In the genomic region with DNA sequence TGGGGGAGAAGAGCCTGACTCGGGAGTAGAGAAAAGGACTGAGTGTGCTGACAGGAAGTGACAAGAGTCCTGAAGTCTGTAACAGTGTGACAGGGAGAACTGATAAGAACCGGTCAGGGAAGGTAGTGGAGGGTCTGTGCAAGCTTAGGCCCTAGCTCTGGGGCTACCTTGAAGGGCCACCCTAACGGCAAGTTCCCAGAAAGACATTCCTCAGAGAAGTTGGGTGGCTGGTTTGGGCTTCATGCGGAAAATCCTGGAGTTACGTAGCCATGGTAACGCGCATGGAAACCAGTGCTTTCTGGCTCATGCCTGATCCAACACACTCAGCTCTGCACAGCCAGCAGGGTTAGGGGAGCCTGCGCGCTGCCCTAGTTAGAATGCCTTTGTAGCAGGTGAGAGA, we compare ENCODE assay signal across 8 mouse cellular contexts. TPM values are rescaled to one million over a fixed set of nuclear protein-coding genes. Genes with fewer than 3 reads are reported as not detected.
DNase-seq lines count a peak whose midpoint lies in the region; ATAC-seq and TF ChIP-seq lines count a peak whose summit lies in the region.

A gene (plus strand): TSS at position 291 of the 400 bp plus-strand sequence.

- peak; percentile 54 for DNase-seq in liver, embryonic 11.5 days (ENCODE audit: low spot score)
- DNase-seq in liver, result no peak
- peak; percentile 67 for DNase-seq in kidney, postnatal 10 days
- peak; percentile 87 for DNase-seq in midbrain, postnatal 0 days (ENCODE audit: low spot score)
- DNase-seq in thymus, postnatal 4 days, result peak; percentile 45

- no peak; the same call in 1 of the 2 replicates for ATAC-seq in liver, embryonic 11.5 days (replicated peaks; ENCODE audit: low FRiP score)
- ATAC-seq in granulocyte monocyte progenitor cell, adult 5-6 weeks (replicated peaks; ENCODE audit: poor library complexity, severe bottlenecking), result peak; percentile 45
- peak; percentile 44; the same call in 1 of the 2 replicates for ATAC-seq in liver, embryonic 12.5 days
- ATAC-seq in midbrain, postnatal 0 days (ENCODE audit: low FRiP score), result peak; percentile 94

- no peak for TF ChIP-seq CTCF in cortical plate, adult 2 months (IDR thresholded peaks at IDR 0.05; ENCODE audit: extremely low read depth, insufficient read depth, low read length)
- no peak for TF ChIP-seq CTCF in midbrain, postnatal 0 days (IDR thresholded peaks at IDR 0.05)

- H3K27me3 ChIP-seq in liver, embryonic 11.5 days (replicated peaks; ENCODE audit: control insufficient read depth, insufficient read depth, low read length), result 0 out of 2 replicates have a peak, but pooled peaks cover 4% of the 10 kb centered on the region
- H3K27me3 ChIP-seq in liver, embryonic 12.5 days (replicated peaks), result peaks cover 25% of the 10 kb centered on the region
- H3K27me3 ChIP-seq in midbrain, postnatal 0 days (ENCODE audit: insufficient read depth, low read length), result no peaks in the 10 kb centered on the region

- no peak within 1 kb of the TSS for H3K4me3 ChIP-seq in liver, embryonic 11.5 days (ENCODE audit: low read depth, low read length)
- H3K4me3 ChIP-seq in cortical plate, adult 2 months (ENCODE audit: insufficient read depth, low read length), result no peak within 1 kb of the TSS
- H3K4me3 ChIP-seq in liver, embryonic 12.5 days, result no peak within 1 kb of the TSS
- no peak within 1 kb of the TSS for H3K4me3 ChIP-seq in midbrain, postnatal 0 days (ENCODE audit: low read depth, low read length)

- no peaks in the 10 kb centered on the region for H3K36me3 ChIP-seq in liver, embryonic 11.5 days (ENCODE audit: control insufficient read depth, insufficient read depth, low read length)
- no peaks in the 10 kb centered on the region for H3K36me3 ChIP-seq in liver, embryonic 12.5 days
- H3K36me3 ChIP-seq in midbrain, postnatal 0 days (ENCODE audit: insufficient read depth, low read length), result no peaks in the 10 kb centered on the region

- 0 out of 2 replicates have a peak, but pooled peaks have one; percentile 11 for TF ChIP-seq POLR2A in cortical plate, adult 2 months (IDR thresholded peaks at IDR 0.05; ENCODE audit: extremely low read depth, insufficient read depth, low read length)

- H3K9me3 ChIP-seq in liver, embryonic 11.5 days (ENCODE audit: control insufficient read depth, low read length), result no peaks in the 10 kb centered on the region
- no peaks in the 10 kb centered on the region for H3K9me3 ChIP-seq in liver, embryonic 12.5 days (replicated peaks)
- H3K9me3 ChIP-seq in midbrain, postnatal 0 days (ENCODE audit: low read length), result no peaks in the 10 kb centered on the region

- H3K27ac ChIP-seq in liver, embryonic 11.5 days (ENCODE audit: low read depth, low read length), result peak within 1 kb of the TSS; percentile 16; the same call in 1 of the 2 replicates
- no peak within 1 kb of the TSS for H3K27ac ChIP-seq in cortical plate, adult 2 months (ENCODE audit: insufficient read depth, low read length)
- H3K27ac ChIP-seq in liver, embryonic 12.5 days, result no peak within 1 kb of the TSS
- H3K27ac ChIP-seq in midbrain, postnatal 0 days (ENCODE audit: low read depth, low read length), result peak within 1 kb of the TSS; percentile 79

- H3K9ac ChIP-seq in liver, embryonic 11.5 days (ENCODE audit: low read depth, low read length), result no peak within 1 kb of the TSS
- no peak within 1 kb of the TSS for H3K9ac ChIP-seq in liver, embryonic 12.5 days
- no peak within 1 kb of the TSS for H3K9ac ChIP-seq in midbrain, postnatal 0 days (replicated peaks; ENCODE audit: low read length, poor library complexity, severe bottlenecking)

- peak within 1 kb of the TSS; percentile 33 for H3K4me2 ChIP-seq in liver, embryonic 11.5 days
- peak within 1 kb of the TSS; percentile 14; the same call in 1 of the 2 replicates for H3K4me2 ChIP-seq in liver, embryonic 12.5 days
- peak within 1 kb of the TSS; percentile 41 for H3K4me2 ChIP-seq in midbrain, postnatal 0 days (ENCODE audit: low read depth, low read length, poor library complexity, severe bottlenecking)

- 31% methylated on average over 9 of the region's 9 CpGs for WGBS in liver, embryonic 11.5 days
- WGBS in liver, embryonic 12.5 days (ENCODE audit: insufficient replicate concordance), result 26% methylated on average over 9 of the region's 9 CpGs
- 15% methylated on average over 9 of the region's 9 CpGs for WGBS in midbrain, postnatal 0 days

- peaks cover 19% of the 10 kb centered on the region for H3K4me1 ChIP-seq in liver, embryonic 11.5 days (replicated peaks; ENCODE audit: control insufficient read depth, insufficient read depth, low read length)
- H3K4me1 ChIP-seq in cortical plate, adult 2 months (ENCODE audit: control insufficient read depth, insufficient read depth, low read length), result peaks cover 2% of the 10 kb centered on the region
- peaks cover 32% of the 10 kb centered on the region for H3K4me1 ChIP-seq in liver, embryonic 12.5 days
- peaks cover 13% of the 10 kb centered on the region; the same call in 1 of the 2 replicates for H3K4me1 ChIP-seq in midbrain, postnatal 0 days (ENCODE audit: insufficient read depth, low read length)

RNA-seq across cellular contexts. Expression of the gene that starts here (rescaled TPM):
- 21.2 and 21.6 TPM in 2 replicates for polyA plus RNA-seq in liver, embryonic 11.5 days (2014; fragmentation: Nextera tagmentation; extraction: Ambion mirVana)
- polyA plus RNA-seq in cortical plate, adult 2 months (2012; rRNA removed), result 1.0 and 1.1 TPM in 2 replicates
- 5.3 and 11.2 TPM in 2 replicates for total RNA-seq in granulocyte monocyte progenitor cell, adult 5-6 weeks (2014; fragmentation: Nextera tagmentation)
- total RNA-seq in granulocyte monocyte progenitor cell, adult 5-6 weeks (2017), result 9.5 and 10.8 TPM in 2 replicates
- polyA plus RNA-seq in liver, embryonic 12.5 days (2016; fragmentation: Nextera tagmentation; extraction: Ambion mirVana), result 13.7 and 14.6 TPM in 2 replicates
- total RNA-seq in midbrain, postnatal 0 days (2014; rRNA removed), result 3.7 and 14.6 TPM in 2 replicates
- 5.2 and 6.3 TPM in 2 replicates for polyA plus RNA-seq in midbrain, postnatal 0 days (2015; fragmentation: Nextera tagmentation; extraction: Ambion mirVana)

Comparison
In these comparisons a context has a peak if more than half of its experiments do, and no peak if none do; other contexts are left out.
1. H3K27ac ChIP-seq: peak in liver, embryonic 11.5 days (single experiment) and midbrain, postnatal 0 days (single experiment); none in cortical plate, adult 2 months (single experiment) and liver, embryonic 12.5 days (single experiment).
2. Peak in every context shown above with its lines, with median percentiles within 50 percentile points of each other: H3K4me2 ChIP-seq.